Mouse (Mus musculus) CH12.LX (cell line): ENCODE data around the gene Eif5a2. TPM values are rescaled to one million over a fixed set of nuclear protein-coding genes. Genes with fewer than 3 reads are reported as not detected.

ENCODE experiments used
- DNase-seq: peaks from one replicate; pipeline ENCODE4 v3.0.0-alpha.2; 2013; ENCODE audit errors: extremely low read depth
- H3K27ac ChIP-seq: 2 replicates; pipeline ENCODE4 v1.5.1; 2012; ENCODE audit warnings: low read depth, mild to moderate bottlenecking, control low read depth, moderate library complexity; ENCODE audit not compliant: insufficient read depth
- H3K27me3 ChIP-seq: replicated peaks from 2 replicates; pipeline ENCODE3; 2012; ENCODE audit warnings: inconsistent platforms
- H3K36me3 ChIP-seq, 2 experiments: replicated peaks in 1 of 2; 2 replicates each; pipeline versions ENCODE3 to v1.6.1; 2012; ENCODE audit warnings: inconsistent platforms in 1 of 2, low read length in 1 of 2, mild to moderate bottlenecking in 1 of 2, mixed read lengths in 1 of 2, moderate library complexity in 1 of 2; ENCODE audit not compliant: control insufficient read depth in 1 of 2, insufficient read depth in 1 of 2
- H3K4me1 ChIP-seq, 2 experiments: 2 replicates each; pipeline ENCODE4 v1.6.1; 2012; ENCODE audit warnings: inconsistent platforms in 1 of 2, moderate library complexity in 1 of 2; ENCODE audit not compliant: insufficient read depth in 2 of 2, control insufficient read depth in 1 of 2
- H3K4me2 ChIP-seq: 2 replicates; pipeline ENCODE4 v1.6.1; 2012; ENCODE audit warnings: low read depth, mild to moderate bottlenecking, control low read depth; ENCODE audit not compliant: poor library complexity, insufficient read depth, severe bottlenecking
- H3K4me3 ChIP-seq, 3 experiments: fragments of 150-350 bp in 1 of 3; sonication (generic) in 1 of 3; replicated peaks in 1 of 3; 2 replicates each; pipeline versions ENCODE3 to v1.5.1; 2011 to 2012; ENCODE audit warnings: low read depth in 2 of 3, low read length in 2 of 3, mild to moderate bottlenecking in 2 of 3, moderate library complexity in 2 of 3, control low read depth in 1 of 3, improper control_type of control experiment in 1 of 3, inconsistent platforms in 1 of 3, mixed read lengths in 1 of 3; ENCODE audit not compliant: poor library complexity in 1 of 3
- H3K79me2 ChIP-seq: replicated peaks from 2 replicates; pipeline ENCODE4 v1.6.1; 2012; ENCODE audit warnings: mild to moderate bottlenecking, moderate library complexity; ENCODE audit not compliant: control insufficient read depth, poor library complexity, insufficient read depth, severe bottlenecking; ENCODE audit errors: extremely low read depth
- H3K9ac ChIP-seq: 2 replicates; pipeline ENCODE4 v1.6.1; 2012; ENCODE audit warnings: low read depth, mild to moderate bottlenecking, control low read depth, moderate library complexity; ENCODE audit not compliant: insufficient read depth
- H3K9me3 ChIP-seq: replicated peaks from 2 replicates; pipeline ENCODE3; 2012; ENCODE audit warnings: low read length, inconsistent platforms, mixed read lengths
- CTCF ChIP-seq, 2 experiments: IDR thresholded peaks in 1 of 2; conservative IDR thresholded peaks in 1 of 2; 2 replicates each; pipeline ENCODE4 v1.5.1; 2011 to 2012; ENCODE audit warnings: low read depth in 2 of 2, low read length in 2 of 2, improper control_type of control experiment in 1 of 2, inconsistent platforms in 1 of 2, mild to moderate bottlenecking in 1 of 2, moderate library complexity in 1 of 2
- E2F4 ChIP-seq: IDR thresholded peaks from 2 replicates; pipeline ENCODE4 v1.6.1; 2011; ENCODE audit warnings: low read depth, low read length, improper control_type of control experiment; ENCODE audit not compliant: insufficient replicate concordance
- ELF1 ChIP-seq: IDR thresholded peaks from 2 replicates; pipeline ENCODE4 v1.6.1; 2014; ENCODE audit warnings: low read depth, mild to moderate bottlenecking, inconsistent platforms, low read length, improper control_type of control experiment
- EP300 ChIP-seq: IDR thresholded peaks from 2 replicates; pipeline ENCODE4 v1.6.1; 2011; ENCODE audit warnings: low read length, improper control_type of control experiment
- GABPA ChIP-seq: IDR thresholded peaks from 2 replicates; pipeline ENCODE4 v1.6.1; 2012; ENCODE audit warnings: low read depth, low read length, improper control_type of control experiment, inconsistent platforms; ENCODE audit not compliant: insufficient replicate concordance
- IRF4 ChIP-seq: IDR thresholded peaks from 2 replicates; pipeline ENCODE4 v1.6.1; 2014; ENCODE audit warnings: low read depth, mild to moderate bottlenecking, inconsistent platforms, low read length, improper control_type of control experiment
- KAT2A ChIP-seq: IDR thresholded peaks from 2 replicates; pipeline ENCODE4 v1.6.1; 2012; ENCODE audit warnings: low read length, improper control_type of control experiment, inconsistent platforms; ENCODE audit not compliant: insufficient replicate concordance
- MAZ ChIP-seq: IDR thresholded peaks from 2 replicates; pipeline ENCODE4 v1.6.1; 2012; ENCODE audit warnings: low read depth, mild to moderate bottlenecking, inconsistent platforms, low read length, improper control_type of control experiment, moderate library complexity
- MEF2A ChIP-seq: IDR thresholded peaks from 2 replicates; pipeline ENCODE4 v1.6.1; 2014; ENCODE audit warnings: low read depth, mild to moderate bottlenecking, inconsistent platforms, low read length, improper control_type of control experiment, borderline replicate concordance
- MYC ChIP-seq: IDR thresholded peaks from 2 replicates; pipeline ENCODE4 v1.6.1; 2011; ENCODE audit warnings: low read depth, mild to moderate bottlenecking, improper control_type of control experiment, low read length
- NELFE ChIP-seq: IDR thresholded peaks from 2 replicates; pipeline ENCODE4 v1.6.1; 2011; ENCODE audit warnings: low read depth, low read length, improper control_type of control experiment
- NRF1 ChIP-seq: IDR thresholded peaks from 2 replicates; pipeline ENCODE4 v1.6.1; 2014; ENCODE audit warnings: low read depth, mild to moderate bottlenecking, inconsistent platforms, low read length, improper control_type of control experiment, moderate library complexity
- PAX5 ChIP-seq: IDR thresholded peaks from 2 replicates; pipeline ENCODE4 v1.6.1; 2012; ENCODE audit warnings: low read length, inconsistent platforms, mixed read lengths
- POLR2A ChIP-seq: IDR thresholded peaks from 2 replicates; pipeline ENCODE4 v1.6.1; 2011; ENCODE audit warnings: low read depth, mild to moderate bottlenecking, improper control_type of control experiment, low read length
- POLR2AphosphoS2 ChIP-seq: IDR thresholded peaks from 2 replicates; pipeline ENCODE4 v1.6.1; 2011; ENCODE audit warnings: low read depth, low read length, improper control_type of control experiment
- RAD21 ChIP-seq: IDR thresholded peaks from 2 replicates; pipeline ENCODE4 v1.6.1; 2011; ENCODE audit warnings: low read depth, mild to moderate bottlenecking, low read length, improper control_type of control experiment, moderate library complexity
- SIN3A ChIP-seq: IDR thresholded peaks from 2 replicates; pipeline ENCODE4 v1.6.1; 2012; ENCODE audit warnings: low read length, improper control_type of control experiment, inconsistent platforms
- SMC3 ChIP-seq: IDR thresholded peaks from 2 replicates; pipeline ENCODE4 v1.6.1; 2011; ENCODE audit warnings: low read depth, low read length, improper control_type of control experiment
- TBP ChIP-seq: conservative IDR thresholded peaks from 2 replicates; pipeline ENCODE4 v1.6.1; 2011; ENCODE audit warnings: low read depth, low read length, improper control_type of control experiment
- TCF12 ChIP-seq: IDR thresholded peaks from 2 replicates; pipeline ENCODE4 v1.6.1; 2014; ENCODE audit warnings: low read depth, mild to moderate bottlenecking, inconsistent platforms, low read length, improper control_type of control experiment
- UBTF ChIP-seq: IDR thresholded peaks from 2 replicates; pipeline ENCODE4 v1.6.1; 2012; ENCODE audit warnings: low read depth, mild to moderate bottlenecking, inconsistent platforms, low read length, improper control_type of control experiment, moderate library complexity
- USF1 ChIP-seq: IDR thresholded peaks from 2 replicates; pipeline ENCODE4 v1.6.1; 2014; ENCODE audit warnings: low read depth, mild to moderate bottlenecking, inconsistent platforms, low read length, improper control_type of control experiment
- USF2 ChIP-seq: conservative IDR thresholded peaks from 2 replicates; pipeline ENCODE4 v1.6.1; 2011; ENCODE audit warnings: low read depth, low read length, improper control_type of control experiment
- ZMIZ1 ChIP-seq: IDR thresholded peaks from 2 replicates; pipeline ENCODE4 v1.6.1; 2012; ENCODE audit warnings: low read depth, mild to moderate bottlenecking, inconsistent platforms, low read length, improper control_type of control experiment
- dilution Hi-C: fragments of 300-500 bp; cut with MboI; formaldehyde crosslinking; loops from 2 replicates; pipeline ENCODE4 v1.14.3; 2020; ENCODE audit warnings: low sequenced_read_pairs; ENCODE audit not compliant: extremely low pct_unique_long_range_greater_than_20kb, extremely low pct_ligation_motif_present
- in situ Hi-C: fragments of 300-500 bp; cut with MboI; formaldehyde crosslinking; loops from 3 replicates; pipeline ENCODE4 v1.14.3; 2019; ENCODE audit warnings: low sequenced_read_pairs, low pct_ligation_motif_present, low pct_unique_long_range_greater_than_20kb, mixed read lengths
- polyA plus RNA-seq: library from polyadenylated mRNA; unstranded; fragments of >175 nt; gene quantifications from 2 replicates; pipeline ENCODE4 v1.2.1, GENCODE M21; 2012; ENCODE audit warnings: low read depth; ENCODE audit not compliant: insufficient read length
- total RNA-seq, 2 experiments: library from RNA; depleted of rRNA; stranded (reverse); fragments of 300-350 nt in 1 of 2; fragments of >200 nt in 1 of 2; gene quantifications; 2 replicates each; pipeline ENCODE4 v1.2.3; 2012 to 2014

The Eif5a2 gene
- total and polyA plus RNA-seq, 3 experiments = not detected

DNA sequence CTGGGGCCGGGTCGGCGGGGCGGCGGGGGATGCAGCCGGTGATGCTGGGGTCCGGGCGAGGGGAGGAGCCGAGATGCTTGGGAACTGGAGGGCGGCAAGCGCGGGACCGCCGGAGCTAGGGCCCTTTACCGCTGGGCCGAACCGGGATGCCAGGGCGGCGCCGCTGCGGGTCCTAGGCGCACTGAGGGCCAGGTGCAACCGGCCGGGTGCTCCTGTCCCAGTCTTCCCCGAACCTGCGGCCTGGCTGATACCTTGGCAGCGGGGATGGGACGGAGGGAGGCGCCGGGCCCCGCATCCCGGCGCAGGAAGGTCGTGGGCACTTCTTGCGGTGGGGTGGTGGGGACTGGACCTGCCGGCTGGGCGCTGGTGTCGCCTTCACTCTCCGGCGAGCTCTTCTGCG, 346 bp downstream of the Eif5a2 start:
- Histone ChIP-seq H3K9ac (no peak overlapping the region), H3K4me1 (no peaks in the 10 kb centered on the region), H3K79me2 (no peaks in the 10 kb centered on the region), H3K36me3 (no peaks in the 10 kb centered on the region), H3K27ac (no peak overlapping the region), H3K4me2 (no peak overlapping the region), H3K9me3 (peaks cover 9% of the 10 kb centered on the region), H3K27me3 (no peaks in the 10 kb centered on the region), H3K4me3 (no peak overlapping the region)
- in situ Hi-C loops (no loop called here), dilution Hi-C loops (no loop called here)
- no peak for TF ChIP-seq ZMIZ1
- TF ChIP-seq E2F4 = no peak
- no peak for TF ChIP-seq ELF1
- no peak for TF ChIP-seq USF1
- no peak for TF ChIP-seq TBP
- no peak for TF ChIP-seq USF2
- no peak for DNase-seq

DNA sequence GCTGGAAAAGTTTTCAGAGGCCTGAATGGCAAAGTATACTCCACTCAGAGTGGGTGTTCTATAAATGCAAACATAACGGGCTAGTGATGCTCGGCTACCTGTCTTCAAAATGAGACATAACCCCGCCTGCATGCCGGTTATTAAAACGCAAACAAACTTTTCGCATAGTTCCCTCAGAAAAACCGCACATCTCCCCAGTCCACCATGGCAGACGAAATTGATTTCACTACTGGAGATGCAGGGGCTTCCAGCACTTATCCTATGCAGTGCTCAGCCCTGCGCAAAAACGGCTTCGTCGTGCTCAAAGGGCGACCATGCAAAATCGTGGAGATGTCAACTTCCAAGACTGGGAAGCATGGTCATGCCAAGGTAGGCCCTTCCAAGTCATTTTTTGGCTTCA, 772 bp downstream of the Eif5a2 start:
- DNase-seq = no peak
- Histone ChIP-seq H3K4me3 (no peak overlapping the region), H3K4me2 (no peak overlapping the region), H3K4me1 (no peaks in the 10 kb centered on the region), H3K9ac (no peak overlapping the region), H3K79me2 (no peaks in the 10 kb centered on the region), H3K27ac (no peak overlapping the region), H3K9me3 (peaks cover 9% of the 10 kb centered on the region), H3K36me3 (no peaks in the 10 kb centered on the region), H3K27me3 (no peaks in the 10 kb centered on the region)
- in situ Hi-C loops = no loop called here
- dilution Hi-C loops = no loop called here
- no peak for TF ChIP-seq EP300
- TF ChIP-seq, all 38 proteins: peak for 0

DNA sequence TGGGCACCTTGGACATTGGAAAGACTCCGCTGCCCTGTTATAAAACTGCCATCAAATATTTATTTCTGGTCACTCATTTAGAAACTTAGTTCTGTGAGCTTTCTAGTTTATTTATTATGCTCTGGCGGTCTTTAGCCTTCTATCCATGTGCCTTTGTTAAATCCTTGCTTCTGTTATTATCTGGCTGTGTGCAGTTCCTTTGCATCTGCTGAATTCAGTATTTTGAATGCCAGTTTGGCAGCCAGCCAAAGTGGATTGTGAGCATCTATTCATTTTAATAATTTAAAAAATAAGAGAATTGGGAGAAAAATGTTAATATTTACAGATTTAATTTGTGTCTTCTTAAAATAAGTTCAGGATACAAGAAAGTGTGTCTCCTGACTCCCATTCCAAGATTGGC, 3.1 kb downstream of the Eif5a2 start:
- peaks cover 9% of the 10 kb centered on the region for H3K9me3 ChIP-seq
- dilution Hi-C loops = no loop called here
- no peaks in the 10 kb centered on the region for H3K27me3 ChIP-seq
- no peaks in the 10 kb centered on the region for H3K36me3 ChIP-seq
- in situ Hi-C loops = no loop called here
- H3K4me3 ChIP-seq = no peak overlapping the region
- no peak overlapping the region for H3K4me2 ChIP-seq
- H3K27ac ChIP-seq = no peak overlapping the region
- no peaks in the 10 kb centered on the region for H3K4me1 ChIP-seq
- no peak overlapping the region for H3K9ac ChIP-seq
- no peak for DNase-seq
- no peaks in the 10 kb centered on the region for H3K79me2 ChIP-seq
- TF ChIP-seq KAT2A (no peak), SIN3A (no peak), USF1 (no peak), CTCF (conservative IDR thresholded peaks at IDR 0.05 in 1 of 2, IDR thresholded peaks at IDR 0.05 in 1 of 2; ENCODE audit: low read depth in 2 of 2, low read length in 2 of 2) (no peak), RAD21 (no peak), E2F4 (no peak), TCF12 (no peak), MEF2A (no peak), PAX5 (no peak), ZMIZ1 (no peak), UBTF (no peak), MYC (no peak), IRF4 (no peak), GABPA (no peak), NRF1 (no peak), SMC3 (no peak), NELFE (no peak), POLR2A (no peak), POLR2AphosphoS2 (no peak), MAZ (no peak)
- TF ChIP-seq, all 38 proteins: peak for 0
